Mouse (Mus musculus) embryonic facial prominence, embryonic 10.5 days (tissue): ENCODE measurements around the gene Mrm3. TPM values are rescaled to one million over a fixed set of nuclear protein-coding genes. Genes with fewer than 3 reads are reported as not detected.

Source experiments
- DNase-seq: peaks from one replicate; pipeline ENCODE4 v3.0.0-alpha.2; 2017; ENCODE audit warnings: low spot score
- H3K27ac ChIP-seq: fragments of 300-500 bp; sonication (generic); replicated peaks from 2 replicates; pipeline ENCODE4 v1.5.1; 2016; ENCODE audit warnings: mild to moderate bottlenecking
- H3K27me3 ChIP-seq: fragments of 300-500 bp; sonication (generic); replicated peaks from 2 replicates; pipeline ENCODE4 v1.6.1; 2016; ENCODE audit warnings: low read depth, mild to moderate bottlenecking; ENCODE audit not compliant: poor library complexity, severe bottlenecking
- H3K36me3 ChIP-seq: fragments of 300-500 bp; sonication (generic); replicated peaks from 2 replicates; pipeline ENCODE4 v1.6.1; 2016; ENCODE audit warnings: mild to moderate bottlenecking, moderate library complexity
- H3K4me1 ChIP-seq: fragments of 300-500 bp; sonication (generic); 2 replicates; pipeline ENCODE4 v1.6.1; 2016
- H3K4me3 ChIP-seq: fragments of 300-500 bp; sonication (generic); 2 replicates; pipeline ENCODE4 v1.5.1; 2016; ENCODE audit warnings: mild to moderate bottlenecking, moderate library complexity
- H3K9me3 ChIP-seq: fragments of 300-500 bp; sonication (generic); 2 replicates; pipeline ENCODE4 v1.6.1; 2016; ENCODE audit warnings: mild to moderate bottlenecking
- WGBS: fragments of 180-500 bp; shearing (Covaris S2); methylation state at CpG from one replicate; pipeline ENCODE4 v1.1.7; 2016; 5-methylcytosine and 5-hydroxymethylcytosine counted together
- polyA plus RNA-seq: library from polyadenylated mRNA; unstranded; fragments of >200 nt; fragmentation: Nextera tagmentation; extraction: Ambion mirVana; gene quantifications from 2 replicates; pipeline ENCODE4 v1.2.1, GENCODE M21; 2016

Gene Mrm3
- polyA plus RNA-seq, 1 experiment from 2014 or later = 28.8 TPM

DNA sequence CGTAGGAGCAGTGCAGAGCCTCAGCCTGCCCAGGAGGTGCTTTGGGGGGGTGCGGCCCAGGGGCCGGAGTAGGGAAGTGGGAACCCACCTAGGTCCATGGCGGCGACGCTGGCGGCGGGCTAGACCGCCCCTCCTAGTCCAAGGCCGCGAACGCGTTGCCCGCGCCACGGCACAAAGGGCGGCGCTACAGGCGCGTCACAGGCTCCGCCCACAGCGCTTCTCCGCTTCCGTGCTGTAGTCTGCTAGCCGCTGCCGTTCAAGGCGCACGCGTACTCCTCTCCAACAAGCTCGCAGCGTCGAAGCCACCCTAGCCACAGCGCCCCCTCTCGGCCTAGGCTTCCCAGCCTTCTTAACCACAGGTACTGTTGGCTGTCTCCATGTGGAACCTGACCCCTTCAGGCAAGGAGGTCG lies 26.1 kb upstream of the Mrm3 start, which contains the start of the genes Dbil5 and Gemin4:
TSS of gene Dbil5 (plus strand) at position 219 of the 411 bp plus-strand sequence.
TSS of gene Gemin4 (minus strand) at position 275 of the 411 bp plus-strand sequence.
- H3K4me1 ChIP-seq = peaks cover 30% of the 10 kb centered on the region
- peak within 1 kb of the TSS; percentile 98 for H3K27ac ChIP-seq
- no peaks in the 10 kb centered on the region for H3K27me3 ChIP-seq
- H3K4me3 ChIP-seq = peak within 1 kb of the TSS; percentile 86
- WGBS = 2% methylated on average over 35 of the region's 35 CpGs
- H3K36me3 ChIP-seq = peaks cover 69% of the 10 kb centered on the region
- DNase-seq = peak; percentile 98
- H3K9me3 ChIP-seq = no peaks in the 10 kb centered on the region

DNA sequence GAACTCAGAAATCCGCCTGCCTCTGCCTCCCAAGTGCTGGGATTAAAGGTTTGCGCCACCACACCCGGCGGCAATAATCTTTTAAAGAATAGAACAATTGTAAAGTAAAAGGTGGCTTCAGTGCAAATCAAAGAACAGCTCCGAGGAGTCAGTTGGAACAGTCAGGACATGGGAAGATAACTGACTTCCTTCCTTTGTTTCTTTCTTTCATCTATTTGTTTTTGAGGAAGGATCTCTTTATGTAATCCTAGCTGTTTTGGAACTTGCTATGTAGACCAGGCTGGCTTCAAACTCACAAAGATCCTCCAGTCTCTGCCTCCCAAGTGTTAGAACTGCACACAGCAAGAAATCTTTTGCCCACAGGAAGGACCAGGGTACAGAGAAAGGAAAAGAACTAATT lies 18.9 kb upstream of the Mrm3 start:
- 96% methylated on average over 5 of the region's 5 CpGs for WGBS
- peaks cover 77% of the 10 kb centered on the region for H3K36me3 ChIP-seq

DNA sequence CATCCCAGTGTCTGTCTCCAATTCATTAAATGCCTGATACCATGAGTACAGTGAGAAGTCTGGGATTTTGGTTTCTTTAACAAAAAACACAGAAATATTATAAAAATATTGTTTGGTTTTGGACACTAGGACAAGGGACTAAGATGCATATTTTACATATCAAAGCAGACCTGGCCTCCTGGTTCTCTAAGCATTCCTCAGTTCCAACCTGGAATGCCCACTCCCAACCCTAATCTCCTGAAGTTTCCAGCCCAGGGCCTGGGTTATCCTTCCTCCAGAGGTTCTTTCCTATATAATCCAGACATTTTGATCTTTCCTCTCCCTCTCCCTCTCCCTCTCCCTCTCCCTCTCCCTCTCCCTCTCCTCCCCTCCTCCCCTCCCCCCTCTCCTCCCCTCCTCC lies 18.5 kb upstream of the Mrm3 start:
- Histone ChIP-seq H3K27me3 (no peaks in the 10 kb centered on the region), H3K4me3 (no peak overlapping the region), H3K4me1 (no peaks in the 10 kb centered on the region), H3K36me3 (peaks cover 74% of the 10 kb centered on the region), H3K9me3 (no peaks in the 10 kb centered on the region), H3K27ac (no peak overlapping the region)
- DNase-seq = no peak

More for the DNA sequence above, 18.9 kb upstream of the Mrm3 start:
- no peak for DNase-seq
- Histone ChIP-seq H3K9me3 (no peaks in the 10 kb centered on the region), H3K4me1 (no peaks in the 10 kb centered on the region), H3K4me3 (no peak overlapping the region), H3K27ac (no peak overlapping the region), H3K27me3 (no peaks in the 10 kb centered on the region)

DNA sequence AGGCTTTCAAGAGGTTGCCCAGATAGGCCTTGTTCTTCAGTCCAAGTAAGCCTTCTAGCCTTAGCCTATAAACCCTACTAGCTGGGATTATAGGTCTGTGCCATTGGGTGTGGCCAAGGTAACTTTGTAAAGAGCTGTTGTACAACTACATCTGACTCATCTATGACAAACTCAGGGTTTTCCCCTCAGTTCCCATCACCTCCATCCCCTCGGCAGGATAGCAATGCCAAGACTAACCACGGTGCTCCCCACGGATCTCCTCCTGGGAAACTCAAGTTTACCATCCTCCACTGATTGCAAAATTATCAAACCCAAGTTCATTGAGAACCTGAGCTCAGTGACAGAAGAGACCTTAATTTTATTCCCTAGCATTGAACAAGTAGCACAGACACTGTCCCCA lies 7.4 kb upstream of the Mrm3 start:
- no peaks in the 10 kb centered on the region for H3K27me3 ChIP-seq
- H3K4me1 ChIP-seq = no peaks in the 10 kb centered on the region
- 91% methylated on average over 3 of the region's 3 CpGs for WGBS
- no peaks in the 10 kb centered on the region for H3K9me3 ChIP-seq
- DNase-seq = no peak
- no peak overlapping the region for H3K4me3 ChIP-seq
- H3K36me3 ChIP-seq = peaks cover 93% of the 10 kb centered on the region
- no peak overlapping the region for H3K27ac ChIP-seq

DNA sequence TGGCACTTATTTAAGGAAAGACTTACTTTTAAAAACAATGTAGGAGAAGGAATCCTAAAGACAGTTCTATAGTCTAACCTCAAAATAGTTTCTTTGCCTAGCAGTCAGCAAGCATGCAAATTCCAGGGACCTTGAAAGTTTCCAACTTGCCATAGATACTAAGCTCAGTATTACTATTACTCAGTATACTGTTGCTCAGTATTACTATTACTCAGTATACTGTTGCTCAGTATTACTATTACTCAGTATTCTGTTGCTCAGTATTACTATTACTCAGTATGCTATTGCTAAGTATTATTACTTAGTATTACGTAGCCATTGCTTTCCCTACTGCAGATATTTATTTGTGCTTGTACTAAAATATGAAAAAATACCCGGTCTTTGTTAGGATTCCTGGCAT lies 3.8 kb upstream of the Mrm3 start:
- WGBS = 98% methylated on average over 2 of the region's 2 CpGs
- no peak overlapping the region for H3K27ac ChIP-seq
- peaks cover 57% of the 10 kb centered on the region for H3K36me3 ChIP-seq
- H3K4me3 ChIP-seq = no peak overlapping the region
- H3K9me3 ChIP-seq = no peaks in the 10 kb centered on the region
- no peak for DNase-seq
- H3K27me3 ChIP-seq = no peaks in the 10 kb centered on the region
- H3K4me1 ChIP-seq = peaks cover 23% of the 10 kb centered on the region

DNA sequence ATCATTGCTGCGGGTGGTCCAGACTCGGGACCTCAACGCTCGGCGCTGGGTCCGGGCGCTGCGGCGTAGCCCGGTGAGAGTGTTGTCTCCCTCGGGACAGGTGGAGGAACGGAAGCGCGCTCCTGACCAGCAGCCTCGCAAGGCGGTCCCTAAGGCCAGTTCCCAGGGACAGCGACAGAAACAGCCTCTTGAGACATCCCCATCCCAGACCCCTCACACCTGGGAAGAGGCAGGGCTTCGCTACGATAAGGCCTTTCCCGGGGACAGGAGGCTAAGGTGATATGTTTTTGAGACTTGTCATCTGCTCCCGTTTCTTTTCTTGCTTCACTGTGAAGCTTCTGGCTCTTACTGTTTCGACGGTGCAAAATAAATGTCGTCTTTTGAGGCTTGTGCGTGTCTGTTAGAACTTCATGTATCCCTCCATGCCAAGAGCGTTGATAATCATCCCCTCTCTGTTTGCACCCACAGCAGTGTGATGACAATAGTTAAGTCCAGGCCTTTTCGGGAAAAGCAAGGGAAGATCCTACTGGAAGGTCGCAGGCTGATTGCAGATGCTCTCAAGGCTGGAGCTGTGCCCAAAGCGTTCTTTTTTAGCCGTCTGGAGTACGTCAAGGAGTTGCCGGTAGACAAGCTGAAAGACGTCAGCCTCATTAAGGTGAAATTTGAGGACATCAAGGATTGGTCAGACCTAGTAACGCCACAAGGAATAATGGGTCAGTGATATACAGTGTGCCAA lies 464 bp downstream of the Mrm3 start:
- Histone ChIP-seq H3K36me3 (peaks cover 44% of the 10 kb centered on the region), H3K27me3 (no peaks in the 10 kb centered on the region), H3K4me1 (peaks cover 29% of the 10 kb centered on the region), H3K27ac (peak overlapping the region; percentile 92), H3K4me3 (peak overlapping the region; percentile 94), H3K9me3 (no peaks in the 10 kb centered on the region)
- DNase-seq = no peak
- 3% methylated on average over 34 of the region's 34 CpGs for WGBS

DNA sequence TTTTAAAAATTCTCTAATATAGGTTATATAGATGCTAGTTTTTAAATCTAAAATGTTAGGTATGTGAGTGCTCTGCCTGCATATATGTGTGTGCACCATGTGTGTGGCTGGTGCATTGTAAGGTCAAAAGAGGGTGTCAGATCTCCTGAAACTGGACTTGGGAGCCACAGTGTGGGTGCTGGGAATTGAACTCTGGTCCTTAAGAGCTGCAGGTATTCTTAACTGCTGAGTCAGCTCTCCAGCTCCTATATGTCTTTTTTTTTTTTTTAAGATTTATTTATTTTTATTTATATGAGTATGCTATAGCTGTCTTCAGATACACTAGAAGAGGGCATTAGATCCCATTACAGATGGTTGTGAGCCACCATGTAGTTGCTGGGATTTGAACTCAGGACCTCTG lies 2.9 kb downstream of the Mrm3 start:
- DNase-seq = no peak
- Histone ChIP-seq H3K27ac (no peak overlapping the region), H3K27me3 (no peaks in the 10 kb centered on the region), H3K36me3 (peaks cover 47% of the 10 kb centered on the region), H3K9me3 (no peaks in the 10 kb centered on the region), H3K4me1 (peaks cover 29% of the 10 kb centered on the region), H3K4me3 (no peak overlapping the region)

DNA sequence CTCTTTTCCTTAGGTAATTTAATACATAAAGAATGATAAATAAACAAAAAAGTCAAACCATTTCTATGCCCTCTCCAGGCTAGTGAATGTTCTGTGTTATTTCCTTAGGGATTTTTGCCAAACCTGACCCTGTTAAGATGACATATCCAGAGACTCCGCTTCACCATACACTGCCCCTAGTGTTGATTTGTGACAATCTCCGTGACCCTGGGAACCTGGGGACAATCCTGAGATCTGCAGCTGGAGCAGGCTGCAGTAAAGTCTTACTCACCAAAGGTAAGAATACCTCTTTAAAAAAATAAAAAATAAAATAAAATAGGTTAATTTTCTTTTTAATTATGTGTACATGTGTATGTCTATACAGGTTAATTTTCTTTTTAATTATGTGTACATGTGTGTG lies 3.7 kb downstream of the Mrm3 start:
- H3K4me3 ChIP-seq = no peak overlapping the region
- no peaks in the 10 kb centered on the region for H3K9me3 ChIP-seq
- H3K27ac ChIP-seq = no peak overlapping the region
- 46% methylated on average over 2 of the region's 2 CpGs for WGBS
- peaks cover 24% of the 10 kb centered on the region for H3K4me1 ChIP-seq
- H3K27me3 ChIP-seq = no peaks in the 10 kb centered on the region
- no peak for DNase-seq
- H3K36me3 ChIP-seq = peaks cover 50% of the 10 kb centered on the region

DNA sequence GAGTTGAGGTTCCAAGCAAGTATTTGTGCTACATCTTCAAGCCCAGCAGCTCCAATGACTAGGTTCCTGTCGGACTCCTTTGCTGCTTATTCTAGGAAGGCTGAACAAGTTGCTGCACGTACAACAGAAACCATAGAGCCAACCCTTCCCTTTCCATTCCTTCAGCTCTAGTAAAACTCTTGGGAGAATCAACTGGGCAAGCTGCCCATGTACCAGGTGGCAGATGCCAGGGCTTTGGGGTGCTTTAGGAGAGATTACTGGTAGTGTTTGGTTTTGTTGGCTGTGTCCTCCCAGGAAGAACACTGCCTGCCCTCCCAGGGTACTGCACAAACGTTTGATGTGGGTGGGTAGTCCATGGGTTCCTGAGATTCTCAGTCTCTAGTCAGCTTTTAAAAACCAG lies 8.5 kb downstream of the Mrm3 start:
- 67% methylated on average over 3 of the region's 3 CpGs for WGBS
- DNase-seq = no peak
- H3K27ac ChIP-seq = no peak overlapping the region
- no peaks in the 10 kb centered on the region for H3K27me3 ChIP-seq
- H3K4me3 ChIP-seq = no peak overlapping the region
- peaks cover 46% of the 10 kb centered on the region for H3K36me3 ChIP-seq
- peaks cover 34% of the 10 kb centered on the region for H3K4me1 ChIP-seq
- no peaks in the 10 kb centered on the region for H3K9me3 ChIP-seq

DNA sequence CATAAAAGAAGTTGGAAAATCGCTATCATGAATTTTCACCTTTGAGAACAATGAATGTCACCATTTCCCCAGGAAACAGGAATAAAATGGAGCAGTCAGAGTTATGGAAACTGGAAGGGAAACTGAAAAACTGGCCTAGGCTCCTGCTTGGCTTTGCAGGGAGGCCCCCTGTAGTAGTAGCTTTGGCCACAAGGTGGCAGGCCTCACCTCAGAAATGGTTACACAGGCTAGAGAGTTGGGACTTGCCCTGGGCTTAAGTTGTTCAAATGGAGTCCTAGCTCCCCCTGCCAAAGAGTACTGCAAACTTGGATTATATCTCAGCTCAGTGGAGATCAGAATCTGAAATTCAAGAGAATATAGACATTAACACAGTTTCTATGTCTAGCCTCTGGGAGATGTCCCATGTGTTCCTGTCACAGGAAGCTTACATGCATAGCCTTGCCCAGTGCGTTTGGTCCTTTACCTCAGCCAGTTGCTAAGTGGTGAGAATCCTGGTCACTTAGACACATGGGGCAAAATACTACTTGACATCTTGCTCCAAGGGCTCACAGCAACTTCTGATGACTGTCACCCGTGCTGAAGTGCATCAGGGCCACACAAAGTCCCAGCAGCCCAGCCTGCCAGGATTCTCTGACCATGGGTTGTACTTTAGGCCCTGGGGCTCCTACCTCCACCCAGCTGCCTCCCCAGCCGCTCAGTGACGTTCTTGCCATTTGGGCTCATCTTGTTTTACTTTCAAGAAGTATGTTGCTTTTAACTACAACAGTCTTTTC lies 9.8 kb downstream of the Mrm3 start:
- WGBS = 55% methylated on average over 5 of the region's 5 CpGs
- H3K9me3 ChIP-seq = no peaks in the 10 kb centered on the region
- H3K27me3 ChIP-seq = no peaks in the 10 kb centered on the region
- peak; percentile 87 for DNase-seq
- peaks cover 45% of the 10 kb centered on the region for H3K36me3 ChIP-seq
- H3K27ac ChIP-seq = peak overlapping the region; percentile 19; the same call in 1 of the 2 replicates
- H3K4me3 ChIP-seq = 0 out of 2 replicates have a peak overlapping the region, but pooled peaks have one; percentile 5
- H3K4me1 ChIP-seq = peaks cover 45% of the 10 kb centered on the region

DNA sequence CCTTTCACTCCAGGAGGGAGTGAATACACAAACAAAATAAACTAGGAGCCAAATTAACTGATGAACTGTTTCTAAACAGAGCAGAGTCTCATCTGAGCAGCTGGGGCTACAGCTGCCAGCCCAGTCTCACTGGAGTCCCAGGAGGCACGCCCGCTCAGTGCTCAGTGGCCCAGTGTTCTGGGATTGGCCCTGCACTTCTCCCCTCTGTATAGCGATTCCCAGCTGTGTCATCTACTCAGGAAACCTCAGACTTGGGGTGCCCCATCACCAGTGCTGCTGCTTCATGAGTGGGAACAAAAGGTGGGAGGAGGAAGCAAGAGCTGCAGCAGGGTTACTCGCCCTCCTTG lies 10.4 kb downstream of the Mrm3 start:
- DNase-seq = no peak
- Histone ChIP-seq H3K9me3 (no peaks in the 10 kb centered on the region), H3K27me3 (no peaks in the 10 kb centered on the region), H3K27ac (0 out of 2 replicates have a peak overlapping the region, but pooled peaks have one; percentile 30), H3K36me3 (peaks cover 43% of the 10 kb centered on the region), H3K4me1 (peaks cover 50% of the 10 kb centered on the region), H3K4me3 (no peak overlapping the region)
- WGBS = 79% methylated on average over 4 of the region's 4 CpGs

DNA sequence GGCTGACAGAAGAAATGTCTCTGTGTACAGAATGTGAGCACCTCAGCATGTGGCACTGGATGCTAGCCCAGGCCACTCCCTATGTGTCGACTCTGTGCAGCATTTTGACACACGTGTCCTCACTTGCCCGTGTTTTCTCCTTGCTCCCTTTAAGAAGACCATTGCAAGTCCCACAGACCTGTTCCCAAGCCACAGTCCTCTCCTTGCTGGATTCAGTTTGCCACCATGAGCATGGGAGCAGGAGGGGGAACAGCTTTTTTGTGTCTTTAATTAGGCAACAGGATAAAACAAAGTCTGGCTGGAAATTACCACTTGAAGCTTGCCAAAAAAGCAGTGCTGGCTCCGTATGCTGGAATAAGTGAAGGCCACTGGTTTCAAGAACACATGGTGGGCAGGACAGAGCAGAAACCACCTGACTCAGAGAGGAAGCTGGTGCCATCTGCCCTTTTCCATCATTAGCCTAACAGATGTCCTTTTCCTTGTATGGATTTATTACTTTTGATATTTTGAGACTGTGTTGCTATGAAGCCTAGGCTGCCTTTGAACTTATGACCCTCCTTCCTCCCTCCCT lies 12.0 kb downstream of the Mrm3 start:
- no peak for DNase-seq
- H3K4me1 ChIP-seq = peaks cover 66% of the 10 kb centered on the region
- no peaks in the 10 kb centered on the region for H3K9me3 ChIP-seq
- peak overlapping the region; percentile 62 for H3K27ac ChIP-seq
- H3K27me3 ChIP-seq = no peaks in the 10 kb centered on the region
- H3K4me3 ChIP-seq = no peak overlapping the region
- 79% methylated on average over 4 of the region's 4 CpGs for WGBS
- H3K36me3 ChIP-seq = peaks cover 35% of the 10 kb centered on the region
